8 mouse cellular contexts compared by ENCODE assay signal in the genomic region with DNA sequence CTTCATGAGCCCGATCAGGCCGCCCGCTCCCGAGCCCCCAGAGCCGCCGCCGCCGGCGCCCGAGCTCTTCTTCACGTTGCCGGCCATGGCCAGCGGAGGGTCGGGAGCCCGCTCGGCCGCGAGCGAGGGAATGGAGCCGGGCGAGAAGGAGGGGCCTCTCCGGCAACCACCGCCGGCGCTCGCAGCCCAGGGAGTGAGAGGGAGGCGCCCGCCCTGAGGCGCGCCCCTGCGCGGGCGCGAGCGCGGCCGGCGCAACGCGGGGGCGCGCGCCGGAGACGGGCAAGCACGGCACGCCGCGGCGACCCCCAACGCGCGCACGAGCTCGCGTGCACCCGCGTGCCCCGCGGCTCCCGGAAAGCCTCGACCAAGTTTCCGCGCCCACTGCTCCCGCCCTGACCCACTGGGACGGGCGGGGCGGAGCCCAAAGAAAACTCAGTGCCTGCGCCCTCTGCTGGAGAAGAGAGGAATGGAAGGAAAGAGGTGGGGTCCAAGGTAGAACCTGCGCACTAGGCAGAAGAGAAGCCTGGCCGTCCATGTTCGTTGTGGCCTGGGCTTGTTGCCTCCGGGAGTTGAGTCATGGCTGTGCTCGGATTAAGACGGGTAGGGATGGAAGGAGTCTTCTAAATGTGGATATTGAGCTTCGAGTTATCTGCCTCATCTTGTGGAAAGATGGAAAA. TPM values are rescaled to one million over a fixed set of nuclear protein-coding genes. Genes with fewer than 3 reads are reported as not detected.
A peak's percentile ranks its signal among the peaks of the same experiment; 100 is the strongest.
DNase-seq lines count a peak whose midpoint lies in the region; ATAC-seq and TF ChIP-seq lines count a peak whose summit lies in the region.

Gene Cbl (minus strand): TSS at position 248 of the 677 bp plus-strand sequence.

- peak; percentile 91 for ATAC-seq in Patski
- ATAC-seq in hindbrain, embryonic 13.5 days (ENCODE audit: low FRiP score), result peak; percentile 94

- TF ChIP-seq CTCF in Patski (IDR thresholded peaks at IDR 0.05), result peak; percentile 99

- WGBS in hindbrain, embryonic 13.5 days, result under 1% methylated on average over 76 of the region's 76 CpGs

- in situ Hi-C loops in Patski (cut with MboI; ENCODE audit: low pct_unique_long_range_greater_than_20kb), result loop anchor here (10.0 kb wide), 1 partner anchor 109 kb away; no protein-coding TSS in a partner anchor

- peaks cover 28% of the 10 kb centered on the region for H3K4me1 ChIP-seq in hindbrain, embryonic 13.5 days (replicated peaks)

- CTCF ChIA-PET in Patski (lab: Charles Lee), result interaction anchor here (0.6 to 1.6 kb wide), 15 partner anchors 11 to 128 kb away, joined by 3 to 5 read pairs (median 3); partner anchors contain the start of gene Vps11

- H3K27me3 ChIP-seq in Patski, result no peaks in the 10 kb centered on the region
- H3K27me3 ChIP-seq in hindbrain, embryonic 13.5 days, result no peaks in the 10 kb centered on the region

- H3K27ac ChIP-seq in hindbrain, embryonic 13.5 days, result peak within 1 kb of the TSS; percentile 97

- no peaks in the 10 kb centered on the region for H3K9me3 ChIP-seq in hindbrain, embryonic 13.5 days

- H3K4me3 ChIP-seq in hindbrain, embryonic 13.5 days, result peak within 1 kb of the TSS; percentile 67

- POLR2A ChIA-PET in Patski (lab: Charles Lee), result interaction anchor here (0.7 to 2.0 kb wide), 5 partner anchors 11 to 125 kb away, joined by 3 to 6 read pairs (median 3); no protein-coding TSS in a partner anchor

- H3K36me3 ChIP-seq in hindbrain, embryonic 13.5 days, result no peaks in the 10 kb centered on the region

- peak within 1 kb of the TSS; percentile 84 for H3K9ac ChIP-seq in hindbrain, embryonic 13.5 days

- DNase-seq in Patski (ENCODE audit: low read depth, low spot score), result peak; percentile 95
- peak; percentile 99 to 100 for DNase-seq in cerebellum, postnatal 14 days
- peak; percentile 98 to 99 for DNase-seq in frontal cortex, postnatal 14 days (ENCODE audit: low spot score in 2 of 2)
- peak; percentile 99 for DNase-seq in layer of hippocampus, postnatal 25 days (ENCODE audit: extremely low spot score in 1 of 2, low spot score in 1 of 2)
- peak; percentile 99 for DNase-seq in lung, postnatal 25 days (ENCODE audit: low spot score)
- DNase-seq in retina, embryonic 14.5 days (ENCODE audit: low spot score), result peak; percentile 100
- DNase-seq in thymus, postnatal 4 days, result peak; percentile 98

- H3K4me2 ChIP-seq in hindbrain, embryonic 13.5 days, result peak within 1 kb of the TSS; percentile 80

RNA-seq across cellular contexts. Expression of gene Cbl, which starts in this region (rescaled TPM):
- 20.2 TPM for polyA plus RNA-seq in Patski (2021)
- 21.5 and 24.4 TPM in 2 replicates for polyA plus RNA-seq in hindbrain, embryonic 13.5 days (2015; fragmentation: Nextera tagmentation; extraction: Ambion mirVana)
- total RNA-seq in layer of hippocampus, postnatal 25 days (2021), result 10 to 100 TPM; 49.2 to 63.4 TPM

Comparison
In these comparisons a context has a peak if more than half of its experiments do, and no peak if none do; other contexts are left out.
1. Peak in every context shown above with its lines: DNase-seq, ATAC-seq, H3K4me3 ChIP-seq and H3K27ac ChIP-seq.